Mouse (Mus musculus): ENCODE results near the gene Slc9a6.

Gene Slc9a6

GRCm38 (mm10) chrX:56609623-56610317 is at the start of gene Slc9a6:
Gene Slc9a6, plus strand, starts transcription at chrX:56609757.
- DNase-seq (ENCODE audit: low read depth): peak; percentile 77

- peak; percentile 45 for DNase-seq (ENCODE audit: low read depth)
Observed at GRCm38 (mm10) chrX:56572465-56572864, 37.1 kb upstream of the Slc9a6 start.

DNA sequence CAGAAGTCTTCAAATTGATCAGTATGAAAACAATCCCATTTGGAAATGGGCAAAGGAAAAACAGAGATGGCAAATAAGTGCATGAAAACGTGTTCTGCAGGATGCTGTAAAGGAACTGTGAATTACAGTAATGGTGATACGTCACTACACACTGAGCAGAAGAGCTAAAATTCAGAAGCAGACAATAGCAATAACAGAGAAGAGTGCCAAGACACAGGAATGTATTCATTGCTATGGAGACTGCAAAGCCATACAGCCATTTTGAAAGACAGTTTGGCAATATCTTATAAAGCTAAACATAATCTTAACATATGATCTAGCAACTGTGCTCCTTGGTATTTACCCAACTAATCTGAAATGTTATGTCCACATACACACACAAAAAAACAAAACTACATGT is 31.4 kb upstream of the Slc9a6 start:
- DNase-seq (ENCODE audit: low read depth): no peak

DNA sequence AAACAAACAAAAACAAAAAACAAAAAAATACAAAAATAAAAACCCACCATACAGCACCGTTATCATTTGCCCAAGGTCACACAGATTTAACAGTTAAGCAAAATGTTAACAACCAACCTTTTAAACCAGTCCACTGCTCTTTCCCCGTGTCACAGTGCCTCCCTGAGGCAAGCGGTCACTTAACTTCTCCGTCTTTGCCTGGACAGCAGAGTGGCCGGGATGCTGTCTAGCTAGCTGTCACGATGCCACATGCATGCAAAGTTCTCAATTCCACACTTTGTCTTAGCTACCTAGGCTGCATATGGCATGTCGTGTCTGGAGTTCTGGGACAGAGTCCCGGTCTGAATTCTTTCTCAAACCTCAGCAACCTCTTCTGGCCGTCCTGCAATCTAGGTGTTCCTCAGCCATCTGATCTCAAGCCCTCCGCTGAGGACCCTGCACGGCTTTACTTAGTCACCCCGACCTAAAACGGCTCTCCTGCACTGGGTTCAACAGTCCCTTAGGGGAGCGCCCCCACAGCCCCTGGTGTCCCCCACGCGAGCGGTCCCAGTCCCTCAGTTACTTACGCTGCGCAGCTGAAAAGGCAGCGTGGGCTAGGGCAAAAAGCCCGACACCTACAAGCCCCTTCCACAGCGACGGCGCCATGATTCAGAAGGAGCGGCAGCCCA is 12.2 kb upstream of the Slc9a6 start:
- DNase-seq (ENCODE audit: low read depth): peak; percentile 54

GRCm38 (mm10) chrX:56597887-56598640 is 11.5 kb upstream of the Slc9a6 start, which contains the start of gene Mmgt1:
Gene Mmgt1, minus strand, starts transcription at chrX:56598069.
- peak; percentile 96 for DNase-seq (ENCODE audit: low read depth)

DNA sequence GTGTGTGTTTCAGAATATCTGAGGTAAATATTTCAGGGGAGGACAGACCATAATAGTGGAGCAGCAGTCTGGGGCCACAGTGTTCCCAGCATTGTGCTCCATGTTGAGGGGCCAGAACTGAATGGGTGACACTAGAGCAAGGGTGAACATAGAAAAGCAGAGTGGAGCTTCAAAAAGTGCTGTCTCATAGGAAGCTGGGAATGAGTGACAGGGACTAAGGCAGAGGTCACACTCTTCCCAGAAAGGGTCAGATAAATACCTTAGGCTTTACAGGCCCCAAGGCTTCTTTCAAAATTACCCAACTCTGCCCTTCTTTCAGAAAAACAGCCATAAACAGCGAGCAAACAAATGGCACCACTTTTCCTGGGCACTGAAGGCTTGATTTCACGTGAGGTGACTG is 3.0 kb upstream of the Slc9a6 start:
- no peak for DNase-seq (ENCODE audit: low read depth)

GRCm38 (mm10) chrX:56607032-56607710 is 2.4 kb upstream of the Slc9a6 start:
- DNase-seq (ENCODE audit: low read depth): peak; percentile 11

DNA sequence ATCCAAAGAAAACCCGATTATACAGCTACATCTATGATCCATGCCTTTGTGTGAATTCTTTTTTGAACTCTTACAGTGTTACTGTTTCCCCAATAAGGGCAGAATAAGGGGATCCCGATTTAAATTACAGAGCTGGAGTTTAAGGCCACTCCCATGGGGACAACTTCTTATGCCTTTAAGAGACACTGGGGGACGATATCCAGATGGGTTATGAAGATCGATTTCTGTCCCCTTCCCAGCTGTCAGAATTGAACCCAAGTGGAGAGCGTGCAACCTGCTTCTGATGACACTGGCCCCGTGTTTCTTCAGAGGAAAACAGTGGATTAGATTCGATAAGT is 303 bp upstream of the Slc9a6 start:
- DNase-seq (ENCODE audit: low read depth): no peak

- DNase-seq (ENCODE audit: low read depth): peak; percentile 1
Observed at GRCm38 (mm10) chrX:56610318-56610694, 749 bp downstream of the Slc9a6 start.

- no peak for DNase-seq (ENCODE audit: low read depth)
Observed at GRCm38 (mm10) chrX:56615236-56615635, 5.7 kb downstream of the Slc9a6 start.

GRCm38 (mm10) chrX:56636185-56636584 is 26.6 kb downstream of the Slc9a6 start:
- DNase-seq (ENCODE audit: low read depth): no peak

GRCm38 (mm10) chrX:56640066-56640465 is 30.5 kb downstream of the Slc9a6 start:
- DNase-seq (ENCODE audit: low read depth): no peak

DNA sequence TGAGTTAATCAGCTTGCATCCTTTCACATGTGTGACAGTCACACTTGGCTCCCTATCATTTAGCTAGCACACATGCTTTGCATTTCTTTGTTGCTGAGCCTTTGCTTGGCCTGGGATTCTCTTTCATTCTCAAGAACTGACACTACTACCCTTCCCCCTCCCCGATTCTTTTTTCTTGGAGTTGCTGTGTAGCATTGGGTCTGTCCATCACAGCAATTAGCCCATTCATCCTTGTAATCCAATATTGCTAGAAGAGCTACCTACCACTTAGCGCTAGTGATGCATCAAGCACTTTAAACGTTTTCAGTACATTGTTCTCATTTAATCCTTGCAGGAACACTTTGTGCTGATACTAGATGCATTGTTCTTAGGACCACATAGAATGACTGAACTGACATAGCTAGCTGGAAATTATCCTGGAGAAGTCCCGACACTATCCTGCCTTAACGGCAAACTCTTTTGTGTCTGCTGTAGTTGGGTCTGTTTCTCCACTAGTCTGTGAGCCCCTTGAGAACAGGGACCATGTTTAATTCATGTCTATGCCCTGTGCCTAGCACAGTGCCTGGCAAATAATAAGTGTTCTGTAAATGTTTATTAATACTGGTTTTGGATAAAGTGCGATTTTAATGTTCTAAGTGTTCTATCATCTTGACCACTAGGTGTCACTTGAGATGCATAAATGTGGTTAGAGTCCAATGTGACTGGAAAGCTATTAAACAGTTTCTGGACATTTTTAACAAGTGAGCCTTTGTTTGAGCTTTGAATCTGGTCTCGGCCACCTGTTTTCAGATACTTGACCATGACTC is 40.2 kb downstream of the Slc9a6 start:
- DNase-seq (ENCODE audit: low read depth): peak; percentile 45

DNA sequence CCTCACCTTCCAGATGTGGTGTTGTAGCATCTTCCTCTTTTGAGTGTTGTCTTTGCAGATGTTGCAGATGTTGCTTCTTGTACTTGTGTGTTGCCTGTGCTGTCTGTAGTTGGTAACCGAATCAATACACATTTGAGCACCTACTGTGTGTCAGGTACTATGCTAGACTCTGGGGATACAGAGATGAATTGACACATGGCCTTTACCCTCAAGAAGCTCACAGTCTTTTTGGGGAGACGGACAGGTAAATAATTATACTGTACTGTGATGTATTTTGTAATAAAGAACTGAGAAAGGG is 40.7 kb downstream of the Slc9a6 start:
- DNase-seq (ENCODE audit: low read depth): no peak

DNA sequence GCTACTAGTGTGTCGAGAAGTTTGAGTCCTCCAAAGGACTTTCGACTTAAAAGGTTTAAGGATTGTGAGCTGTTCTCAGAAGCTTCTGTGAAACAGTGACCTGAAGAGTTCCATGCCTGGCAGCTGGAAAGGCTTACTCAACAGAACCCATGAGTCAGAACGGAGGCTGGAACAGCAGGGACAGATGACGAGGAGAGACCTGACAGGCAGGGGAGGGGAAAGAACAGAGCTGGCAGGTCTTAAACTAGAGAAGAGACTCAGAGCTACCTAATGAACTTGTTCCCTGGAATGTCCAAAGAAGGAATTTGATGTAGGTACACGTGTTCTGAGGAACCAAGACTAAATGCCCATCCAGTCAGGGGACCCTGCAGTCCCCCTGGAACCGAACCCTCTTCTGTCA is 41.3 kb downstream of the Slc9a6 start:
- DNase-seq (ENCODE audit: low read depth): no peak

DNA sequence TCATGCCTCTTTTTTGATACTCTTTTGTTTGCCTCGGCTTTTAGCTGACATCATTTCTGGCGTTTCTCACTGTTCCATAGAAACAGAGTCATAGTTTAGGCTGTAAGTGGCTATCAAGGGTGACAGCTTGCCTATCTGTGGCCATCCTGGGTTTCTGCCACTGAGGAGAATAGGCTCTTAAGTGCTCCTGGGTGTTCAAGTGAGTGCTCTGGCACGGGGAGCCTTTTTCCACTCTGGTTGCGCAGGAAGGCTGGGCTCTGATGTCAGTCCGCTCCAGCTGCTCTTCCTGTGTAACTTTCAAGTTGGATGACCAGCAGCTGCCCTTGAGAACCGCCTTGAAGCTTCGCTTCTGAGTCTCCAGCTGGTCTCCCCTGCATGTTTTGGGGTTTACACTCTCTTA is 42.2 kb downstream of the Slc9a6 start:
- no peak for DNase-seq (ENCODE audit: low read depth)

- no peak for DNase-seq (ENCODE audit: low read depth)
Observed at GRCm38 (mm10) chrX:56655686-56656085, 46.1 kb downstream of the Slc9a6 start.

- no peak for DNase-seq (ENCODE audit: low read depth)
Observed at GRCm38 (mm10) chrX:56659286-56659685, 49.7 kb downstream of the Slc9a6 start.

- DNase-seq (ENCODE audit: low read depth): no peak
Observed at GRCm38 (mm10) chrX:56661143-56661542, 51.6 kb downstream of the Slc9a6 start.

- DNase-seq (ENCODE audit: low read depth): no peak
Observed at GRCm38 (mm10) chrX:56662316-56662715, 52.8 kb downstream of the Slc9a6 start.

DNA sequence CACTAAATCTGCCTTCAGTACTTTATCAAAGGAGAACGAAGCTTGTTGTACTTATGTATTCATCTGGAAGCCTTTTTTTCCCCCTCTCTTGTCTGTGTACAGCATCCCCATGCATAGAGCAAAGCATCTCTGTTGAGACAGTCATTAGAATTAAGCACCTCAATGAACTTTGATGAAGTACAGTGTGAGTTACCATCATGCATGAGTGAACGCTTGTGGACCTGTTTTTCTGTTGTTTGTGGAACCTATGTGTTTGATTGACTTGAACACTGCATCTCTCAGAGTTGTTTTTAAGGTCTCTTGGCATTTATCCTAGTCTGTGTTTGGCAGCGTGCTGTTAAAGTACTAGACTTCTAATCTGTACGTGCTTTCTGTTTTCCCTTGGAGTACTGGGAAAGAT is 53.8 kb downstream of the Slc9a6 start:
- DNase-seq (ENCODE audit: low read depth): no peak

Measured in 416B (cell line).